Mouse (Mus musculus): ENCODE measurements around the gene Catip.

Gene Catip

DNA sequence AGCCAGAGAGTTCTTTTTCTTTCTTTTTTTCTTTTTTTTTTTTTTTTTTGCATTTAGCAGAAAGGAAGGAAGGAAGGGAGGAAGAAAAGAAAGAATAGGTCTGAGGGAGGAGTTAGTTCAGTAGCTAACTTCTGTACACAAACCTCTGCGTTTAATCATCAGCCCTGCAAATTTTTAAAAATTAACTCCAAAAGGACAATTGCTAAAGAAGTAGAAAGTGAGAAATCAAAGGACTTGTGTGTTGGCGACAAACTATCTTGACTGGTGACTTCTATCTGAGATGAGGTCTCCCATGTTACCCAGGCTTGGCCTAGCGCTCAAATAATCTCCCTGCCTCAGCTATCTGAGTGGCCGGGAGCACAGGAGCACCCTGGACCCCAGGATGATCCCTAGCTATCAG is 42.3 kb downstream of the Catip start:
- DNase-seq: no peak

GRCm38 (mm10) chr1:74408589-74409504 is 46.9 kb downstream of the Catip start, which contains the start of gene Vil1:
Gene Vil1, plus strand, starts transcription at chr1:74409376.
- DNase-seq: no peak

- no peak for DNase-seq
Measured at GRCm38 (mm10) chr1:74411753-74412325, 49.9 kb downstream of the Catip start.

GRCm38 (mm10) chr1:74412711-74413110 is 50.8 kb downstream of the Catip start:
- DNase-seq: no peak

GRCm38 (mm10) chr1:74415143-74415542 is 53.2 kb downstream of the Catip start:
- no peak for DNase-seq
